Mouse (Mus musculus) bone marrow, adult 2 months (tissue): ENCODE measurements around the gene Vsx1. TPM values are rescaled to one million over a fixed set of nuclear protein-coding genes. Genes with fewer than 3 reads are reported as not detected.

Source experiments
- H3K27ac ChIP-seq: fragments of 200-500 bp; 2 replicates; pipeline ENCODE4 v1.5.1; 2012; ENCODE audit warnings: low read depth, mild to moderate bottlenecking, control low read depth, inconsistent platforms, low read length; ENCODE audit not compliant: control insufficient read depth, poor library complexity, insufficient read depth
- H3K4me1 ChIP-seq: fragments of 200-500 bp; 2 replicates; pipeline ENCODE4 v1.6.1; 2011; ENCODE audit warnings: low read length; ENCODE audit not compliant: control insufficient read depth, insufficient read depth
- H3K4me3 ChIP-seq: fragments of 200-500 bp; replicated peaks from 2 replicates; pipeline ENCODE3; 2011; ENCODE audit warnings: mild to moderate bottlenecking, low read depth, low read length, control low read depth; ENCODE audit not compliant: control insufficient read depth
- CTCF ChIP-seq: fragments of 200-500 bp; IDR thresholded peaks from 2 replicates; pipeline ENCODE4 v1.5.1; 2011; ENCODE audit warnings: low read length, control low read depth; ENCODE audit not compliant: control insufficient read depth, insufficient read depth
- POLR2A ChIP-seq: fragments of 200-500 bp; IDR thresholded peaks from 2 replicates; pipeline ENCODE4 v1.6.1; 2011; ENCODE audit warnings: low read depth, mild to moderate bottlenecking, control low read depth, low read length, borderline replicate concordance; ENCODE audit not compliant: control insufficient read depth
- WGBS: fragments of 180-500 bp; shearing (Covaris S2); methylation state at CpG from one replicate; pipeline ENCODE4 v1.1.7; 2018; 5-methylcytosine and 5-hydroxymethylcytosine counted together
- polyA plus RNA-seq: library from polyadenylated mRNA; stranded (reverse); fragments of >200 nt; gene quantifications from 2 replicates; pipeline ENCODE4 v1.2.4, GENCODE M21; 2011; ENCODE audit warnings: low replicate concordance; ENCODE audit not compliant: missing spikeins, insufficient read depth, insufficient read length

Gene Vsx1
- polyA plus RNA-seq, 1 experiment, result 0.80 TPM

- no peak overlapping the region for H3K27ac ChIP-seq
- 93% methylated on average over 8 of the region's 8 CpGs for WGBS
- H3K4me1 ChIP-seq, result peaks cover 6% of the 10 kb centered on the region
- H3K4me3 ChIP-seq, result no peak overlapping the region
- TF ChIP-seq CTCF (no peak), POLR2A (no peak)
Observed at GRCm38 (mm10) chr2:150643726-150644415, 45.3 kb downstream of the Vsx1 start.

- Histone ChIP-seq H3K27ac (no peak overlapping the region), H3K4me1 (peaks cover 5% of the 10 kb centered on the region), H3K4me3 (no peak overlapping the region)
- no peak for TF ChIP-seq CTCF
- no peak for TF ChIP-seq POLR2A
- WGBS, result 79% methylated on average over 1 of the region's 1 CpGs
Observed at GRCm38 (mm10) chr2:150643166-150643565, 46.0 kb downstream of the Vsx1 start.

- no peak overlapping the region for H3K4me3 ChIP-seq
- TF ChIP-seq CTCF, result no peak
- no peaks in the 10 kb centered on the region for H3K4me1 ChIP-seq
- no peak overlapping the region for H3K27ac ChIP-seq
- 66% methylated on average over 2 of the region's 2 CpGs for WGBS
Observed at GRCm38 (mm10) chr2:150638370-150638733, 50.8 kb downstream of the Vsx1 start.

GRCm38 (mm10) chr2:150637702-150638369, 51.3 kb downstream of the Vsx1 start:
- Histone ChIP-seq H3K4me3 (no peak overlapping the region), H3K4me1 (no peaks in the 10 kb centered on the region), H3K27ac (peak overlapping the region; percentile 4; the same call in 1 of the 2 replicates)
- no peak for TF ChIP-seq CTCF
- no peak for TF ChIP-seq POLR2A
- 88% methylated on average over 6 of the region's 6 CpGs for WGBS

- Histone ChIP-seq H3K4me3 (no peak overlapping the region), H3K4me1 (no peaks in the 10 kb centered on the region), H3K27ac (no peak overlapping the region)
- WGBS, result 63% methylated on average over 3 of the region's 3 CpGs
- TF ChIP-seq CTCF (no peak), POLR2A (no peak)
Observed at GRCm38 (mm10) chr2:150635877-150636446, 53.2 kb downstream of the Vsx1 start.

Other genes starting within 250 kb of the Vsx1 start
- gene Zfp442, start 237.9 kb downstream of the Vsx1 start, polyA plus RNA-seq, result 0.97 TPM in 1 of 2 replicates, not detected in the other
- not detected in 2 replicates for gene Zfp345, start 204.3 kb downstream of the Vsx1 start, polyA plus RNA-seq
- gene Cst7, start 118.9 kb downstream of the Vsx1 start, polyA plus RNA-seq, result 5.2 and 5.3 TPM in 2 replicates
- gene Apmap, start 80.8 kb downstream of the Vsx1 start, polyA plus RNA-seq, result 10.7 and 18.0 TPM in 2 replicates
- gene Acss1, start 20.9 kb downstream of the Vsx1 start, polyA plus RNA-seq, result 31.2 and 32.1 TPM in 2 replicates
- 5.3 and 5.6 TPM in 2 replicates for gene Entpd6, start 59.7 kb upstream of the Vsx1 start, polyA plus RNA-seq
- 7.9 and 10.3 TPM in 2 replicates for gene Pygb, start 97.4 kb upstream of the Vsx1 start, polyA plus RNA-seq
- 18.5 and 31.7 TPM in 2 replicates for gene Abhd12, start 215.4 kb upstream of the Vsx1 start, polyA plus RNA-seq
- gene Gins1, start 216.0 kb upstream of the Vsx1 start, polyA plus RNA-seq, result 29.1 and 37.4 TPM in 2 replicates